Mouse (Mus musculus): Measurements from ENCODE around the gene Cobll1. TPM values are rescaled to one million over a fixed set of nuclear protein-coding genes. Genes with fewer than 3 reads are reported as not detected.

The Cobll1 gene
- polyA plus RNA-seq, 1 experiment from 2014 or later = 12.8 TPM

DNA sequence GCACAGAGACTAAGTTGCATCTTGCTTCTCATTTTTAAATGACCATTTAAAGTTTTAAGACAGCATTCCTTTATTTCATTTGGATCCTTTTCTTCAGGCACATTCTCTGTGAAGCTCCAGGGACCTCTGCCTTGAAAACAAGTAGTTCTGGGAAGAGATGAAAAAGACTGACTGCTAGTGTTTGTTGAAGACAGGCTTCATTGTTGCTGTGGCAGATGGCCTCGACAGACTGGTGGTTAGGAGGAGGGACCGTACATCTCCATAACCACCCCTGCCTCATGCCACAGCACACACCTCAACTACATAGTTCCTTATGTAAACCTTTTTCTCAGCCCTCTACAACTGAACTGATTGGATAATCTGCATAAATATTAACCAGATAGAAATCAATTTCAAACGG lies 161.7 kb downstream of the Cobll1 start:
- WGBS = 70% methylated on average over 3 of the region's 3 CpGs
- Histone ChIP-seq H3K9me3 (replicated peaks) (no peaks in the 10 kb centered on the region), H3K36me3 (no peaks in the 10 kb centered on the region), H3K4me2 (no peak overlapping the region), H3K4me3 (no peak overlapping the region), H3K9ac (no peak overlapping the region), H3K27me3 (replicated peaks) (no peaks in the 10 kb centered on the region), H3K4me1 (replicated peaks) (peaks cover 9% of the 10 kb centered on the region; the same call in 1 of the 2 replicates), H3K27ac (ENCODE audit: poor library complexity, severe bottlenecking) (no peak overlapping the region)
- no peak for ATAC-seq (ENCODE audit: insufficient number of reproducible peaks, low FRiP score)

DNA sequence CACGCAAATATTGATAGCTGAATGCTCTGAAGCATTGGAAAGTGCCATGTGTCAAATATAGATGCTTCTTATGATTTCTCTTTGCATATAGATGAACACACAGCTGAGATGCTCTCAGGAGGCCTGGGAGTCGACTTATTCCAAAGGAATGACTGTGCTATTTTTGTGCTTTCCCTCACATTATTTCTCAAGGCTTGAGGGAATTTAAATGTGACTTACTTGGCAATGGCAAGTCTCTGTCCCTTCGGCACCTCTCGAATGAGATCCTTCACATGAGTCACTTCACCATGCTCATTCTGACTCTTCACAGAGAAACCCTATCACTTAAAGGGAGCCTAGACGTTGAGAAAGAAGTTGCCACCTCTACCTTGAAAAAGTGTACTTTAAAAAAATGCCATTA lies 163.4 kb downstream of the Cobll1 start:
- 77% methylated on average over 5 of the region's 5 CpGs for WGBS
- Histone ChIP-seq H3K27ac (ENCODE audit: poor library complexity, severe bottlenecking) (no peak overlapping the region), H3K4me1 (replicated peaks) (peaks cover 9% of the 10 kb centered on the region; the same call in 1 of the 2 replicates), H3K9me3 (replicated peaks) (no peaks in the 10 kb centered on the region), H3K4me3 (no peak overlapping the region), H3K4me2 (no peak overlapping the region), H3K27me3 (replicated peaks) (no peaks in the 10 kb centered on the region), H3K9ac (no peak overlapping the region), H3K36me3 (no peaks in the 10 kb centered on the region)
- ATAC-seq (ENCODE audit: insufficient number of reproducible peaks, low FRiP score) = no peak

DNA sequence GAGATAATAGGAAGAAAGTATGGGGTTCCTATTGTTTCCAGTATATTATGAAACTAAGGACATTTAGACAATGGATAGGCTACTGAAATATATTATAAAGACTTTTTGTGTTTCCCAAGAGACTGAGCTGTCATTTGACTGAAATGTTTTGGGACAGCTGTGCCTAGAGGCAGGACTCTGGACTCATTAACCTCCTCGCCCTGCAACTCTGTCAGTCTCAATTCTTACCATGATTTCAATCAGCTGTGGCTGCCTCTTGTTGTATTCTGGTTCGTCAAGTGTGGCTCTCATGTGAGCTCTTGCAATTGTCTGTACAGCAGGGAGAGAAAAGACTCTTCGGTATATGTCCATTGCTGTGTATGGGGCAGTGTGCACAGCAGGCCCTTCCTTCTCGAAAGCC lies 163.8 kb downstream of the Cobll1 start:
- ATAC-seq (ENCODE audit: insufficient number of reproducible peaks, low FRiP score) = no peak
- no peaks in the 10 kb centered on the region for H3K9me3 ChIP-seq (replicated peaks)
- H3K4me1 ChIP-seq (replicated peaks) = peaks cover 9% of the 10 kb centered on the region; the same call in 1 of the 2 replicates
- no peak overlapping the region for H3K4me3 ChIP-seq
- WGBS = 77% methylated on average over 4 of the region's 4 CpGs
- H3K27ac ChIP-seq (ENCODE audit: poor library complexity, severe bottlenecking) = no peak overlapping the region
- no peaks in the 10 kb centered on the region for H3K27me3 ChIP-seq (replicated peaks)
- H3K4me2 ChIP-seq = no peak overlapping the region
- no peaks in the 10 kb centered on the region for H3K36me3 ChIP-seq
- no peak overlapping the region for H3K9ac ChIP-seq

DNA sequence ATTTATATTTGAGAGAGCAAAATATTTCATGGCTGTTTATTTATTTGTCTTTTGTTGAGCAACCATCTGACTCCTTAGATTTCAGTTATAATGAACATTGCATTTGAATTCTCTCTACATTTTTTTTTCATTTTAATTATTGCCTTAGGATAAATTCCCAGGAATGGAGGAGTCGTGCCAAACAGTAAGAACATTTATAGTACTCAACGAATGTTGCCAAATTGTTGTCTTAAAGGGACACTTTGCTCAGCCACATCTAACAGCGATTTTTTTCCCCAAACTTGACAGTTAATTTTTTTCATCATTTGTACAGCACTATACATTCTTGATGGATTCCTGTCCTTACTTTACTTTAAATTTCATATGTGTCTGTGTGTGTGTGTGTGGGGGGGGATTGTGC lies 167.0 kb downstream of the Cobll1 start:
- H3K4me1 ChIP-seq (replicated peaks) = no peaks in the 10 kb centered on the region
- 79% methylated on average over 3 of the region's 3 CpGs for WGBS
- H3K9ac ChIP-seq = no peak overlapping the region
- H3K27ac ChIP-seq (ENCODE audit: poor library complexity, severe bottlenecking) = no peak overlapping the region
- H3K4me3 ChIP-seq = no peak overlapping the region
- ATAC-seq (ENCODE audit: insufficient number of reproducible peaks, low FRiP score) = no peak
- H3K4me2 ChIP-seq = no peak overlapping the region
- H3K36me3 ChIP-seq = no peaks in the 10 kb centered on the region
- H3K9me3 ChIP-seq (replicated peaks) = no peaks in the 10 kb centered on the region
- no peaks in the 10 kb centered on the region for H3K27me3 ChIP-seq (replicated peaks)

DNA sequence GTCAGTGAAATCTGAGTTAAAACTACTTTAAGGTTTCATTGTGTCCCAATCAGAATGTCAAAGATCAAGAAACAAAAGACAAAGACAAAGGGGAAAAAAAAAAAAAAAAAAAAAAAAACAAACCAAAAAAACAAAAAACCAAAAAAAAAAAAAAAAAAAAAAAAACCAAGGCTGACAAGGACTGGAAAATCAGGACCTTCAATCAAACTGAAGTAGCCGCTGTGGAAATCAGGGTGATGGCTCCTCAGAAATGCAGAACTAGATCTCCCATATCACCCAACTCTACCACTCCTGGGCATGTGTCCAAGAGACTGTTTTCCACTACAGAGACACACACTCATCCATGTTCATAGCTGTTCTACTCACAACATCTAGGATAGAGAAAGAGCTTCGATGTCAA lies 185.4 kb downstream of the Cobll1 start:
- no peak overlapping the region for H3K4me2 ChIP-seq
- H3K36me3 ChIP-seq = no peaks in the 10 kb centered on the region
- no peak overlapping the region for H3K27ac ChIP-seq (ENCODE audit: poor library complexity, severe bottlenecking)
- no peaks in the 10 kb centered on the region for H3K27me3 ChIP-seq (replicated peaks)
- H3K9me3 ChIP-seq (replicated peaks) = no peaks in the 10 kb centered on the region
- no peak overlapping the region for H3K4me3 ChIP-seq
- no peak for ATAC-seq (ENCODE audit: insufficient number of reproducible peaks, low FRiP score)
- 80% methylated on average over 2 of the region's 2 CpGs for WGBS
- H3K4me1 ChIP-seq (replicated peaks) = no peaks in the 10 kb centered on the region
- no peak overlapping the region for H3K9ac ChIP-seq

DNA sequence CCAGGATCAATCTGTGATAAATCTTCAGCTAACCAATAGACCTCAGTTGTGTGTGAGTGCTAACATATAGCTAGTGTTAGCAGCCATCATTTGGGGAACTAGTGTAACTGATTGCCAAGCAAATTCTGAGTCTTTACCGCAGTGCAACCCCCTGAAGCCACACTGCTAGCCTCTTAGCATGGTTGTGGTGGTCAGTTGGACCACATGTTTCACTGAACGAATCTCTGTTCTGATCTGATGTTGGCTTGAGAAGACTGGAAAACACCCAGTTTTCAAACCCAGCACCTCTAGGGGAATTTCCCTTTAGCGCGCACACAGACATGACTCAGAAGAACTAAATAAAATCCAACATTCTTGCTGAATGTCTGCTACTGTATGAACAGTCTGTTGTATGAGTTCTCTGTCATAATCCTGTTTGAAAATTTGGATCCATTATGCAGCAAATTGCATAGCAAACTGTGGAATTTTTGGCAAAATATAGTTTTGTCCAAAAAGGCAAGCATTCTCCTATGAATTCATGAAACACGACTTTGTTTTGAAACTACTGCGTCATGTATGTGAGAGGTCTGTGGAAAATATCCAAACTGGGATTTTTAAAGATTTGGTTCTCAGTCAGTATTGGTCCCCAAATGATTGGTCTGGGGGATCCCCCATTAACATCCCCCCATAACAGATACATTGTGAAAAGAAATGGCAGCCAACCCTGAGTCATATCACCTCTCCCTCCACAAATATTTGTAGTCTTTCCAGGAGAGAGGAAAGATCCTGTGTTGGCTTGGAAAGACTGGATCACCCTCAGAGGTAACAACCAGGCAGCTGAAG lies 186.8 kb downstream of the Cobll1 start:
- H3K4me1 ChIP-seq (replicated peaks) = no peaks in the 10 kb centered on the region
- no peak overlapping the region for H3K4me2 ChIP-seq
- H3K36me3 ChIP-seq = no peaks in the 10 kb centered on the region
- no peaks in the 10 kb centered on the region for H3K9me3 ChIP-seq (replicated peaks)
- H3K4me3 ChIP-seq = no peak overlapping the region
- ATAC-seq (ENCODE audit: insufficient number of reproducible peaks, low FRiP score) = no peak
- 85% methylated on average over 6 of the region's 6 CpGs for WGBS
- no peak overlapping the region for H3K9ac ChIP-seq
- H3K27me3 ChIP-seq (replicated peaks) = no peaks in the 10 kb centered on the region
- H3K27ac ChIP-seq (ENCODE audit: poor library complexity, severe bottlenecking) = no peak overlapping the region

DNA sequence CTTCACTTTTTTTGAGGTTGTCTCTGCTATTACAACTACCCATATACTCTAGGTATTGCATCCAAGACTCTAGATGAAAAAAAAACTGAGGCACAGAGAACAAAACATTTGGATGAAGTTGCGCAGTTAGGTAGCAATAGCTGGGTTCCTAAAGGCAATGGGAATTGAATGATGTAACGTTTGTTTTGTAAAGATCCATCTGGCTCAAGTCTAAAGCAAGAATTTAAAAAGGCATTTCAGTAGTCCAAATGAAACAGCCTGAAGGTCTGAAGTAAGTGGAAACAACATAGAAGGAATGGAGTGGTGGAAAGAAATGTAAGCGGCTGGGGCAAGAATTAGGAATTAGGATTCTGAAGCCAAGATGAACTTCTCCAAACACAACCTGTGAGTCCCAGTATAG lies 188.4 kb downstream of the Cobll1 start:
- Histone ChIP-seq H3K27me3 (replicated peaks) (no peaks in the 10 kb centered on the region), H3K4me2 (no peak overlapping the region), H3K27ac (ENCODE audit: poor library complexity, severe bottlenecking) (no peak overlapping the region), H3K36me3 (no peaks in the 10 kb centered on the region), H3K4me3 (no peak overlapping the region), H3K9ac (no peak overlapping the region), H3K4me1 (replicated peaks) (no peaks in the 10 kb centered on the region), H3K9me3 (replicated peaks) (no peaks in the 10 kb centered on the region)
- WGBS = 88% methylated on average over 3 of the region's 3 CpGs
- ATAC-seq (ENCODE audit: insufficient number of reproducible peaks, low FRiP score) = no peak

DNA sequence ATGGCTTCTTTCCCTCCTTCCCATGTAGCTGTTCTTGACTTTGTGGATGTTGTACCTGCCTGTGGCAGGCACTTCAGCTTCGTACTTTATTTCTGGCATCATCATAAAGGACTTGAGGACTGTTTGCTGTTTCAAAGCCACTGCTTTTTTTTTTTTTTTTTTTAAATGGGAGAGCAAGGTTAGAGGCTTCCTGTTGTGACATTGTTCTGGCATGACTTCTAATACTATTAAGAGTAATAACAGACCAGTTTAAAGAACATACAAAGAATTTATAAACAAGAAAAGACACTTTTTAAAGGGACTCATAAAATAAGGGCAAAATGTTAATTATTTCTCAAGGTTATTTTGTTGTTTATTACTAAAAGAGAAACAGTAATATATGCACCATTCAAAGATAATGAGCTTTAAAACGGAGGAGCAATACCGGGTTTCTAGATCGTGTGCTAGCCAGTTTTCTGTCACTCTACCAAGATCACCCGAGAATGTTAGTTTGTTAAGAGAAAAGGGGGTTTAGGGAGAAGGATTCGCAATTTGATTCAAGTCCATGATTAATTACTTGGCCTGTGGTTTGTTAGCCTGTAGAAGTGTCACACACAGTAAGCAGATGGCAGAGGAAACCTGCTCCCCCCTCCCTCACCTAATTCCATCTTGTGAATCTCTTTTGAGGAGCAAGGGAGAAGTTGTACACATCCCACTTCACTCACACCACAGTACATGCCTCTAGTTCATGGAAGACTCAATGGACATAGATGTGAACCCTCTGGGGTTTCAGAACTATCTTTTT lies 190.8 kb downstream of the Cobll1 start:
- Histone ChIP-seq H3K4me1 (replicated peaks) (0 out of 2 replicates have a peak, but pooled peaks cover 6% of the 10 kb centered on the region), H3K9me3 (replicated peaks) (no peaks in the 10 kb centered on the region), H3K9ac (no peak overlapping the region), H3K4me2 (no peak overlapping the region), H3K27ac (ENCODE audit: poor library complexity, severe bottlenecking) (no peak overlapping the region), H3K27me3 (replicated peaks) (no peaks in the 10 kb centered on the region), H3K4me3 (no peak overlapping the region), H3K36me3 (no peaks in the 10 kb centered on the region)
- no peak for ATAC-seq (ENCODE audit: insufficient number of reproducible peaks, low FRiP score)
- 76% methylated on average over 6 of the region's 6 CpGs for WGBS

Other genes with a start within 250 kb of the Cobll1 start
- 64.6 and 67.9 TPM in 2 replicates for gene Grb14, start 214.4 kb downstream of the Cobll1 start, polyA plus RNA-seq (2016; fragmentation: Nextera tagmentation; extraction: Ambion mirVana)
- gene Slc38a11, start 124.6 kb upstream of the Cobll1 start, polyA plus RNA-seq (2016; fragmentation: Nextera tagmentation; extraction: Ambion mirVana) = 0.21 TPM in 1 of 2 replicates, not detected in the other